Mouse (Mus musculus) layer of hippocampus, postnatal 14 days (tissue): ENCODE data around the gene Catsperb. TPM values are rescaled to one million over a fixed set of nuclear protein-coding genes. Genes with fewer than 3 reads are reported as not detected.
"Not testable (repeated sequence)": the region's sequence is repeated elsewhere in the genome, so short reads cannot be mapped to it uniquely, and the experiment has no call there.

Experiments
- DNase-seq, 2 experiments: peaks; one replicate each; pipeline ENCODE4 v3.0.0; 2021 to 2022; ENCODE audit warnings: low spot score in 2 of 2, mixed read lengths in 1 of 2
- long read RNA-seq, 2 experiments: library from polyadenylated mRNA; stranded (forward); transcript quantifications; one replicate each; pipeline ENCODE4 v2.0.0; 2021
- microRNA-seq, 2 experiments: library from miRNA; unstranded; fragments of <30 nt; microRNA quantifications; one replicate each; pipeline ENCODE4 v1.2.0; 2021
- total RNA-seq, 2 experiments: library from RNA; stranded (reverse); gene quantifications; 2 replicates each; pipeline ENCODE4 v1.2.3; 2021

Catsperb gene
- total RNA-seq: not detected
- long read RNA-seq, experiment 1: 0 reads
- long read RNA-seq, experiment 2, partial matches to known transcripts: 0 of 2 reads
- long read RNA-seq, experiment 2, other reads (novel, unspliced or antisense): 2 of 2 reads

DNA sequence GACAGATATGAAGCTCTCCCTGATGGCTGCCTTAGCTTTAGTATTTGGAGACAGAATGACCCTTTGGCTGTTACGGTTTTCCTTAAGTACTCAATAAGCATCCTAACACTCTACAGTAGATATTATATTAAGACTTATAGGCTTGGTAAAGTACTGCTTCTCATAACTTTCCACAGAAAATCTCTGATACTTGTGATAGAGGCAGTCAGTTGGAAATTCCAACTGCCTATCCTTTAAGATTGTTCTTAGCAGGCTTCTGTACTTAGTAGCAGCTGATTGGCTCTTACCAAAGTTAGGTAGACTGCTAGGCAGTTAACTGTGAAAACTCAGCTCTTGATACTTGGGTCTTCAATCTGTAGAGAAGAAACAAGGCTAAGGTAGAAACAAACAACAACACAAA, at the start of gene Catsperb:
Gene Catsperb, plus strand, starts transcription at position 301 of the 400 bp plus-strand sequence.
- DNase-seq: not testable (repeated sequence)

DNA sequence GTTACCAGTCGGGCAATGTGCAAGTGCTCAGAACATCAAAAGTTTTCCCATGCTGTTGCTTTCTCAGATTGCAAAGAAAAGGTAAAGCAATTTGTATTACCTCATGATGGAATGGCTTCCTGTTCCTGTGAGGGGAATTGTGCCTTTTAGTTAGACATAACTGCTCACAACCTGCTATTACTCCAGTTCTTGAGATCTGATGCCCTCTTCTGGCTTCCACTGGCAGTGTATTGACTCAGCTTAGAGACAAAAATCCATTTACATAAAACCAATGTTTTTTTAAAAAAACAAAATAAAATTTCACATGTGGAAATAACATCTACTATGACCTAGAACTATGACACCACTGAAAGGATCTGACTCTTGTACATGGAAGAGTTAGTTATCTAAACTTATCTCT, 43.0 kb upstream of the Catsperb start:
- DNase-seq: peak; percentile 0 to 7

DNA sequence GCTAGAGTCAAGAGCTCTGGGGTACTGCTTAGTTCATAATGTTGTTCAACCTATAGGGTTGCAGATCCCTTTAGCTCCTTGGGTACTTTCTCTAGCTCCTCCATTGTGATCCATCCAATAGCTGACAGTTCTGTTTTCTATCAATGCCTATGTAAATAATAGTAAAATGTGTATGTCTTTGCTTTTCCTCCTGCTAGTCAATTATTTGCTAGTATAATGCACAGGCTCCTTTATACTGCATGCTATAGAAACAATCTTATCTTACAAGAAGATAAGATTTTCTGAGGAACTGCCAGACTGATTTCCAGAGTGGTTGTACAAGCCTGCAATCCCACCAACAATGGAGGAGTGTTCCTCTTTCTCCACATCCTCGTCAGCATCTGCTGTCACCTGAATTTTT, 23.0 kb upstream of the Catsperb start:
- not testable (repeated sequence) for DNase-seq

DNA sequence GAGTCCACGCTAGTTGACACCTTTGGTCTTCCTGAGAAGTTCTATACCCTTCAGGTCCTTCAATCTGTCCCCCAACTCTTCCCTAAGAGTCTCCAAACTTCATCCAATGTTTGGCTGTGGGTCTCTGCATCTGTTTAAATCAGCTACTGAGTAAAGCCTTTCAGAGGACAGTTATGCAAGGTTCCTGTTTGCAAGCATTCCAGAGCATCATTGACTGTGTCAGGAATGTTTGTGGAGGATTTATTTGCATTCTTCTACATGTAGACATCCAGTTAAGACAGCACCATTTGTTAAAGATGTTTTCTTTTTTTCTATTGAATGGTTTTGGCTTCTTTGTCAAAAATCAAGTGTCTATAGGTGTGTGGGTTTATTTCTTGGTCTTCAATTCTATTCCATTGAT, 21.7 kb downstream of the Catsperb start:
- no peak for DNase-seq

DNA sequence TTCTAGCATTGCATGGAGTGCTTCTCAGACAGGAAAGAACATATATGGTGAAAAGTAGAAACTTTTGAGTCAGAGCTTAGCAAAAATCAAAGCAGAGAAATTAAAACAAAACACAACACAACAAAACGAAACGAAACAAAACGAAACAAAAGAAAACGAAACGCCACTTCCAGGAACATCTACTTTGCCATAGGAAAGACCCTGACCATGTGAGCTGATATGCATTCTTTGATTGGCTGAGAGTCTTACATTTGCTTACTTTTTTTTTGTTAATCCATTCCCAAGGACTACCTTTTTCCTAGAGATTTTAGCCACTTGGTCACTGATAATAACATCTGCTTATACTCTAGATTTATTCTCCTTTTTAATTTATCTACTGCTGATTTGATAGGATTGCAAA, 57.6 kb downstream of the Catsperb start:
- no peak for DNase-seq

DNA sequence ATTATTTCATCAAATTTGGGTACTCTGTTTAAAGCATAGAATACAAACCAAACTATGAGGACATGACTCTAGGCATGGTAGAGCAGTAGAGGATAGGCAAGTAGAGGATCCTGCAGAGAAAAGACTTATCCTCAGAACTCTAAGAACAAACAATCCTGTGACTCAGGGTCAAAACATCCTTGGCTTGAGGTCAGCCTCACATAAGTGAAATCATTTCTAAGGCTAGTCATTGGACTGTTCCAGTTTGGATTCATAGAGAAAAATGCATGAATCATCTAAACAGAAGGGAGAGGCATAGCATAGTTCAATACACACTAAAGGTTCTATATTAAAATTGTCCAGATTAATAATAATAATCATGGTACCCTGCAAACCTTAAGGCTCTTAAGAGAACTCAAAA, 79.1 kb downstream of the Catsperb start:
- DNase-seq: no peak

DNA sequence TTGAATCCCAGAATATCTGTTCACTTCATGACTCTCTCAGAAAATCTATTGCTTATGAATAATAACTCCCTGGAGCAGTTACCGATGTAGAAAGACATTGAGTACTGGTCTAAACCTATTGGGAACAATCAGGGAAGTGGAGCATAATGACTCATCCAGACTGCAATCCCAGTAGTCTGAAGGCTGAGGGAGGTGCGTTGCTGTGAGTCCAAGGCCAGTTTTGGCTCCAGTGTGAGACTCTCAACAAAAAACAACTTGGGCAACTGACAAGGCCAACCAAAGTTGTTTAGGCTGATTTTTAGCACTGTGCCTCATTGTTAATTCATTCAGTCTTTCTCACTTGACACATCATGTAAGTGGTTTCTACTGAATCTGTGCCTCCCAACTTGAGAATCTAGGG, 106.9 kb downstream of the Catsperb start:
- not testable (repeated sequence) for DNase-seq

DNA sequence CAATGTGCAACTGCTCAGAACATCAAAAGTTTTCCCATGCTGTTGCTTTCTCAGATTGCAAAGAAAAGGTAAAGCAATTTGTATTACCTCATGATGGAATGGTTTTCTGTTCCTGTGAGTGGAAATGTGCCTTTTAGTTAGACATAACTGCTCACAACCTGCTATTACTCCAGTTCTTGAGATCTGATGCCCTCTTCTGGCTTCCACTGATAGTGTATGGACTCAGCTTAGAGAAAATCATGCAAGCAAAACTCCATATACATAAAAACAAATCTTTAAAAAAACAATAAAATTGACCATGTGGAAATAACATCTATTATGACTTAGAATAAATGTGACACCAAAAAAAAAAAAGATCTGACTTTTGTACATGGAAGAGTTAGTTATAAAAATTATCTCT, 202.2 kb downstream of the Catsperb start:
- DNase-seq: peak in 1 of 2 experiments; percentile 8

DNA sequence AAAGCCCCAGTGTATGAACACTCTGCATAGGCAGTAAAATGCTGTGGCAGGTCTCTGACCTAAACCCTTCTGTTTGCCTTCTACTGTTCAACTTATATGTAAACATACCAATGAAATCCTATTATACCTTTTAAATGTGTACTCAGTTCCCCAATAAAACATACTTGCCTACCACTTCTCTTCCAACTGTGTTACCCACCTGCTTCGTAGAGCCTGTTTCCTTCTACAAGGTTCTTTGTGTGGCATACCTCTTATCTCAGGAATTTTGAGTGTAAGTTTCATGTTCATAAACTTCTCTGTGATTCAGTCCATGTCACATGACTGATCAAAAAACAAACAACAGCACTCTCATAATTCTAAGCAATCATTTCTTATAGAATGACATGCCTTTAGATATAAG, 228.7 kb downstream of the Catsperb start:
- DNase-seq: no peak

DNA sequence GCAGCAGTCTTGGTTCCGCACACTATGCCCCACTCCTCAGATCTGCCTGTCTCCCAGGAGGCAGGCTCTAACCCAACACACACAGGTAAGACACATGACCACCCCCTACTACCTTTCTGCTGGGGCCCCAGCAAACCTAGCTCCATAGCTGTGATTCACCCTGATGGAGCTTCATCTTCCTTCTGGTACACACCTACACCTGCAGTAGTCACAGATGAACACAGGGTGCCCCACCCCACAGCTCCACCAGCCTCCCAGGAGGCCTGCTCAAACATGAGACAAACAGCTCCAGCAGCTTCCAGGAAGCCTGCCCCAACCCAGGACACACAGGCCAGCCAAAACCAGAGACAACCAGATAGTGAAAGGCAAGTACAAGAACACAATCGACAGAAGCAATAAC, 263.0 kb downstream of the Catsperb start:
- DNase-seq: no peak

Small RNA genes within 50 kb of the gene (microRNA-seq; reads per million reads assigned to microRNA genes)
- gene Gm24542: 0 reads per million in 2 experiments
